Mouse (Mus musculus) liver, embryonic 16.5 days (tissue): ENCODE results near the gene Oas3. TPM values are rescaled to one million over a fixed set of nuclear protein-coding genes. Genes with fewer than 3 reads are reported as not detected.

Source experiments
- ATAC-seq: fragments of 200-750 bp; cut with Nextera tagmentation; 2 replicates; pipeline ENCODE4 v1.8.0; 2017; ENCODE audit warnings: low read depth, mild to moderate bottlenecking, moderate number of reproducible peaks, moderate library complexity
- H3K27ac ChIP-seq: fragments of 300-500 bp; sonication (generic); 2 replicates; pipeline ENCODE4 v1.5.1; 2014; ENCODE audit warnings: mild to moderate bottlenecking, low read length
- H3K27me3 ChIP-seq: fragments of 300-500 bp; sonication (generic); 2 replicates; pipeline ENCODE4 v1.6.1; 2014; ENCODE audit warnings: low read depth, low read length, mixed read lengths; ENCODE audit not compliant: control insufficient read depth, insufficient read depth
- H3K36me3 ChIP-seq: fragments of 300-500 bp; sonication (generic); 2 replicates; pipeline ENCODE4 v1.6.1; 2014; ENCODE audit warnings: mild to moderate bottlenecking; ENCODE audit not compliant: control insufficient read depth, insufficient read depth
- H3K4me1 ChIP-seq: fragments of 300-500 bp; sonication (generic); 2 replicates; pipeline ENCODE4 v1.6.1; 2014; ENCODE audit warnings: low read depth, low read length, mixed read lengths; ENCODE audit not compliant: control insufficient read depth
- H3K4me2 ChIP-seq: fragments of 300-500 bp; sonication (generic); 2 replicates; pipeline ENCODE4 v1.6.1; 2014; ENCODE audit warnings: low read depth, low read length, mixed read lengths
- H3K4me3 ChIP-seq: fragments of 300-500 bp; sonication (generic); 2 replicates; pipeline ENCODE4 v1.5.1; 2014; ENCODE audit warnings: low read depth, mild to moderate bottlenecking, low read length
- H3K9ac ChIP-seq: fragments of 300-500 bp; sonication (generic); 2 replicates; pipeline ENCODE4 v1.6.1; 2014; ENCODE audit warnings: low read depth, low read length
- H3K9me3 ChIP-seq: fragments of 300-500 bp; sonication (generic); replicated peaks from 2 replicates; pipeline ENCODE4 v1.6.1; 2016; ENCODE audit warnings: low read length; ENCODE audit not compliant: control insufficient read depth
- WGBS: fragments of 180-500 bp; shearing (Covaris S2); extraction: QIAGEN DNeasy Blood & Tissue Kit; methylation state at CpG from one replicate; pipeline ENCODE4 v1.1.7; 2014; ENCODE audit not compliant: insufficient replicate concordance; 5-methylcytosine and 5-hydroxymethylcytosine counted together
- polyA plus RNA-seq: library from polyadenylated mRNA; unstranded; fragments of >200 nt; fragmentation: Nextera tagmentation; extraction: Ambion mirVana; gene quantifications from 2 replicates; pipeline ENCODE4 v1.2.1, GENCODE M21; 2015

Oas3 gene
- polyA plus RNA-seq, 1 experiment from 2014 or later: 0.68 TPM

DNA sequence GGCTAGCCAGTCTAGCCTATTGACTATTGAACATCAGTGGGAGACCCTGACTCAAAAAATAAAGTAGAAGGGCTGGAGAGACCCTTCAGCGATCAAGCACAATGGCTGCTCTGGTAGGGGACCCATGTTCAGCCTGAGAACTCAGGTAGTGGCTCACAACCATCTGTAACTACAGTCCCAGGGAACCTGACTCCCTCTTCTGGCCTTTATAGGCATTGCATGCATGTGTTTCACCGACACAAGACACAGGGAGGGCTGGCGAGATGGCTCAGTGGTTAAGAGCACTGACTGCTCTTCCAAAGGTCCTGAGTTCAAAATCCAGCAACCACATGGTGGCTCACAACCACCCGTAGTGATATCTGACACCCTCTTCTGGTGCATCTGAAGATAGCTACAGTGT, 35.3 kb downstream of the Oas3 start:
- no peak overlapping the region for H3K4me3 ChIP-seq
- no peak overlapping the region for H3K4me2 ChIP-seq
- H3K9me3 ChIP-seq: no peaks in the 10 kb centered on the region
- no peaks in the 10 kb centered on the region for H3K36me3 ChIP-seq
- no peaks in the 10 kb centered on the region for H3K4me1 ChIP-seq
- no peak overlapping the region for H3K9ac ChIP-seq
- no peaks in the 10 kb centered on the region for H3K27me3 ChIP-seq
- whole genome bisulfite sequencing: 19% methylated on average over 4 of the region's 4 CpGs
- no peak for ATAC-seq
- H3K27ac ChIP-seq: no peak overlapping the region

DNA sequence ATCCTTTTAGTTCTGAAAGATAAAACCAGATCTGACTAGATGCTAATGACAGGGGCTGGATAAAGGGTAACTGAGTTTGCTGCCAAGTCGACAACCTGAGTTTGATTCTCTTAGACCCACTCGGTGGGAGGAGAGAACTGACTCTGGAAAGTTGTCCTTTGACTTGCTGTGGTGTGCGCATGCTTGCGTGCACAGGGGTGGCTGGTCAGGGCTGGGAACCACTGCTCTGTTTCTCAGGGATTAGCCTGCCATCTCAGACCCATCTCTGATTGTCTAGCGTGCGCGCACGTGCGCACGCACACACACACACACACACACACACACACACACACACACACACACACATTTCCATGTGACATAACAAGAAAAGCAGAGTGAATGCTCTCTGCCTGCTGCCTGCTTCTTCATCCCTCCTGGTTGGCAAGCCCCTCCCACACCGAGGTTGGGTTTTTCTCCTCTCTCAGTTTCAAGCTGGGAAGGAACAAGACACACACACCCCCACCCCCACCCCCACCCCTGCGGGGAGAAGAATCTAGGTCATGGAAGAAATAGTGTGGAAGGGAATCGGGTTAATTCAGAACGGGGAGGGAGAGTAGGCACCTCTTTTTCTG, 43.0 kb downstream of the Oas3 start:
- Histone ChIP-seq H3K4me2 (no peak overlapping the region), H3K9me3 (no peaks in the 10 kb centered on the region), H3K4me1 (no peaks in the 10 kb centered on the region), H3K4me3 (no peak overlapping the region), H3K27me3 (no peaks in the 10 kb centered on the region), H3K27ac (no peak overlapping the region), H3K36me3 (no peaks in the 10 kb centered on the region), H3K9ac (no peak overlapping the region)
- no peak for ATAC-seq
- WGBS: 68% methylated on average over 14 of the region's 14 CpGs

DNA sequence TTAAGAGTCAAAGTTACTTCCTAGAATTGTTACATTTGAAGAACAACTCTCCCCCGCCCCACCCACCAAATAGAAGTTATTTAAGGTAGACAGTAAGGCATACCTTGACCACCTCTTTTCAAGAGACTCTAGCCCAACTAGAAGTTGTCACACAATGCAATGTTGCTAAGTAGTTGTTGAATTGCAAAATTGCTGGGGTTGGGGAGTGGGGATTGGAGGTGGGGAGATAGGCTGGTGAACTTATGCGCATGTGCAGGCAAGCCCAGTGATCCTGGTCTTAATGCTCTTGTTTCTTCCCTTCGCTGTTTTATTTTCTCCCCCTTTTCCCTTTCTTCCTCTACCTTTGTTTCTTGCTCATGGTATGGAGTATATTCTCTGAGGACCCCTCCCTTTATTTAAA, 43.8 kb downstream of the Oas3 start:
- 81% methylated on average over 3 of the region's 3 CpGs for WGBS
- no peak overlapping the region for H3K27ac ChIP-seq
- H3K27me3 ChIP-seq: no peaks in the 10 kb centered on the region
- H3K4me2 ChIP-seq: no peak overlapping the region
- no peak overlapping the region for H3K4me3 ChIP-seq
- H3K9me3 ChIP-seq: no peaks in the 10 kb centered on the region
- no peak overlapping the region for H3K9ac ChIP-seq
- H3K4me1 ChIP-seq: no peaks in the 10 kb centered on the region
- no peaks in the 10 kb centered on the region for H3K36me3 ChIP-seq
- no peak for ATAC-seq

DNA sequence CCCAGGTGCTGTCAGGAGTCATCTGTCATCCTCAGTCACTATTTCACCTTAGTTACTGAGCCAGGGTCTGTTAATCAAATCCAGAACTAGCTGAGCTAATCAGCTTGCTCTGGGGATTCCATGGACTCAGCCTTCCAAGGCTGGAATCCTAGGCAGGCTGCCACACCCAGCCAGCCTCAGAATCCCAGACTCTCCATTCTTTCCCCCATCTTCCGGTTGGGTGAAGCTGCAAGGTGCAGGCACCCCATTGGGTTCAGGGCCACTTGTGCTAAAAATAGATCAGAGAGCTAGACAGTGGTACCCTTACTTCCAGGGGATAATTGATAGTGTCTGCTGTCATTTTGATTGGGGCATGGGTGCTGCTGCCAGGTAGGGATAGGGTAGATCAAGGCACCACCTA, 44.7 kb downstream of the Oas3 start:
- no peak overlapping the region for H3K4me3 ChIP-seq
- no peaks in the 10 kb centered on the region for H3K27me3 ChIP-seq
- no peak overlapping the region for H3K9ac ChIP-seq
- no peak overlapping the region for H3K27ac ChIP-seq
- ATAC-seq: no peak
- 59% methylated on average over 1 of the region's 1 CpGs for WGBS
- H3K9me3 ChIP-seq: no peaks in the 10 kb centered on the region
- H3K4me1 ChIP-seq: no peaks in the 10 kb centered on the region
- no peak overlapping the region for H3K4me2 ChIP-seq
- no peaks in the 10 kb centered on the region for H3K36me3 ChIP-seq

- Histone ChIP-seq H3K9me3 (no peaks in the 10 kb centered on the region), H3K4me3 (no peak overlapping the region), H3K27me3 (no peaks in the 10 kb centered on the region), H3K36me3 (no peaks in the 10 kb centered on the region), H3K4me2 (no peak overlapping the region), H3K9ac (no peak overlapping the region), H3K4me1 (no peaks in the 10 kb centered on the region), H3K27ac (no peak overlapping the region)
- no peak for ATAC-seq
- 60% methylated on average over 10 of the region's 10 CpGs for WGBS
Measured at GRCm38 (mm10) chr5:120729319-120729718, 48.1 kb downstream of the Oas3 start.

DNA sequence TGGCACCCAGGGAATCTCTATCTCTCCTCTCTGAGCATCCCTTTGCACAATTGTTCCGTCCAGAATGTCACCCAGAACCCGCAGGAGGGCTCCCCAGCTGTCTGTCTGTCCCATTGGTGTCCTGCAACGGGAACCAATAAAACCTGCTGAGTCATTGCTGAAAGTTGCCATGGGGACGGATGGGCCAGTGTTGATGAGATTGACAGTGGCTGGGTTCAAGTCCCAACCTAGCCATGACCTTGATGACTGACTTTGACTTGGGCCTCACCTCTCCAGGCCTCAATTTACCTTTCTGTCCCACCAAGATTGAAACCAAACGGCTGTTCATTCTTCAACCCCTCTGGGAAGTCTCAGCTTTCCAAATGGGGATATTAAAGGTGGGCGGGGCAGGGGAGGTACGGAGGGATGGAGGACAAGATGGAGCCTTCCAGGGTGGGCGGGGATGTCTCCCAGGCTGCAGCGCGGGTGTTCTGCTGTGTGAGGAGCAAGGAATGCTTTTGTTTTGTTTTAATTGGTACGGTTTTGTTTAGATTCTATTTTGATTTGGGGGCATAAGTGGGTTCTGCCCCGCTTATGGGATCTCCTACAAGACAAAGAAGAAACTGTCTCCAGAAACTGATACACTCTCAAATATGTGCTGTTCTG, 51.5 kb downstream of the Oas3 start:
- Histone ChIP-seq H3K27ac (no peak overlapping the region), H3K4me3 (no peak overlapping the region), H3K9ac (no peak overlapping the region), H3K4me2 (no peak overlapping the region), H3K27me3 (no peaks in the 10 kb centered on the region), H3K4me1 (no peaks in the 10 kb centered on the region), H3K9me3 (no peaks in the 10 kb centered on the region), H3K36me3 (no peaks in the 10 kb centered on the region)
- WGBS: 40% methylated on average over 12 of the region's 12 CpGs
- ATAC-seq: no peak

DNA sequence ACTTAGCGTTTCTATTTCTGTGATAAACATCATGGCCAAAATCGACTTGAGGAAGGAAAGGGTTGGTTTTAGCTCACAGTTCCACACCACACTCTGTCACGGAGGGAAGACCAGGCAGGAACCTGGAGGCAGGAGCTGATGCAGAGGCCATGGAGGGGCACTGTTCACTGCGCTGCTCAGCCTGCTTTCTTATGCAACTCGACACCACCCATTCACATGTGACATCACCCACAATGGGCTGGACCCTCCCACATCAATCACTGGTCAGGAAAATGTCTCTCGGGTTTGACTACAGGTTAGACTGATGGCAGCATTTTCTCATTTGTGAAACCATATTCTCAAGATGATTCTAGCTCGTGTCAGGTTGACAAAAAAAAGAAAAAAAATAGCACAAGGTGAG, 56.5 kb downstream of the Oas3 start:
- Histone ChIP-seq H3K4me1 (no peaks in the 10 kb centered on the region), H3K9me3 (no peaks in the 10 kb centered on the region), H3K4me2 (no peak overlapping the region), H3K4me3 (no peak overlapping the region), H3K27me3 (no peaks in the 10 kb centered on the region), H3K27ac (no peak overlapping the region), H3K9ac (no peak overlapping the region), H3K36me3 (no peaks in the 10 kb centered on the region)
- 35% methylated on average over 7 of the region's 7 CpGs for WGBS
- ATAC-seq: no peak

- H3K4me1 ChIP-seq: no peaks in the 10 kb centered on the region
- 52% methylated on average over 15 of the region's 15 CpGs for WGBS
- H3K27me3 ChIP-seq: peaks cover 3% of the 10 kb centered on the region; the same call in 1 of the 2 replicates
- no peak overlapping the region for H3K4me3 ChIP-seq
- no peak overlapping the region for H3K27ac ChIP-seq
- H3K36me3 ChIP-seq: no peaks in the 10 kb centered on the region
- H3K9ac ChIP-seq: no peak overlapping the region
- ATAC-seq: no peak
- no peak overlapping the region for H3K4me2 ChIP-seq
- no peaks in the 10 kb centered on the region for H3K9me3 ChIP-seq
Measured at GRCm38 (mm10) chr5:120718600-120719378, 58.7 kb downstream of the Oas3 start.

DNA sequence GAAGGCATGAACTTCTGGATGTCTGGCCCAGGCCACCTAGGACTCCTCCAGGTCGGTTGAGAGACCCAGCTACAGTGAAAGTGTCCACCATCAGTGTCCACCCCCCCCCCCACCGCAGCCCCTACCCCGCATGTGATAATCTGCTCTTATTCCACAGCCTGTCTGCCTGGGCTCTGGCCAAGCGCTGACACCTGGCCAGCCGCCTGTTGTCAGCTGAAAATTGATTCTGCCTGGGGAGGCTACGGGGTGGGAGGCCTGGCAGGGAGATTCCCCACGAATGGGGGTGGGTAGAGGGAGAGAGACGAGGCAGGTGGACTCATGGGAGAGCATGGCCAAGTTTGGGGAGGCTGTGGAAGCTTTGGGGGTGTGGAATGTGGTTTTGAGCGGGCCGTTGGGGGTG, 60.3 kb downstream of the Oas3 start:
- Histone ChIP-seq H3K4me2 (no peak overlapping the region), H3K36me3 (no peaks in the 10 kb centered on the region), H3K9me3 (no peaks in the 10 kb centered on the region), H3K4me3 (no peak overlapping the region), H3K4me1 (no peaks in the 10 kb centered on the region), H3K27me3 (peaks cover 12% of the 10 kb centered on the region), H3K9ac (no peak overlapping the region), H3K27ac (no peak overlapping the region)
- no peak for ATAC-seq
- 53% methylated on average over 10 of the region's 10 CpGs for WGBS
